Mouse (Mus musculus) urinary bladder, postnatal 10 days (tissue): Measurements from ENCODE around the gene Zfp689.
"Not testable (repeated sequence)": the region's sequence is repeated elsewhere in the genome, so short reads cannot be mapped to it uniquely, and the experiment has no call there.

Experiments
- DNase-seq: peaks from one replicate; pipeline ENCODE4 v3.0.0; 2022; ENCODE audit warnings: low spot score

Zfp689 gene

DNA sequence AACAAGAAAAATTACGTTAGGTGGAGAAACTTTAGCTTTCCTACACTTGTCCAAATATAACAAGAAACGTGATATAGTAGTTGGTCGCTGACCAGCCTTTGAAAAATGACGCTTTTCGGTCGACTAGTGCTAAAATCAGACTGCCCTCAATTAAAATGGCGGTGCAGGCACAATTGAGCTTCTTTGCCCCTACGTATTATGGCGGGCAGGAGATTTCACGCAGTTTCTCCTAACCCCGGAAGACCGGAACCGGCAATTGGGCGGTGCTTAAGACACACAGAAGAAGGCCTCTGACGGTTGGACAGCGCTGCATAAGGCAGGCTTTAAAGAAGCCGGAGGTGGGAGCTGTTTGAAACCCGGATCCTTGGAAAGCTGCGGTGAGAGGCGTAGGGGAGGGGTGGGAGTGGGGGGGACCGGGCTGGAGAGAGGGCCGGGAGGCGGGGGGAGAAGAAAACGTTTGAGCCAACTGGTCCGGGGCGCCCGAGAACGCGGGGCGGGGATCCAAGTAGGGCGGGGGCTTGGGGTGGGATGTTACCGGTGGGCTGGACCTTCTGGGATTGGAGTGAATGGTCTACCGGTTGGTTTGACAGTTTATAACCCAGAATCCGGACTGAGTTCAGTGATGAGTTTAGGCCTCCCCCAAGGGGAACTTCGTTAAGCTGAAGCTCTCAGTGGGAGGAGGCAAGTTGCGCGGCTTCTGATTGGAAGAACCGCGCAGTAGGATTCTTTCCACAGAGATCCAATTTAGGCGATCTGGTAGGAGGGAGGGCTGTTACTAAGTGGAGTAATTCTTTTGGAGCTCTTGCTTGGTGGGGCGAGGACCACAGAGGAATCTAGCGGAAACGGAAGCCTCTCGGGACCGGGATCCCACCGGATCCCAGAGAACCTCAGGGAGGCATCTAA lies 22.0 kb upstream of the Zfp689 start:
- peak; percentile 42 for DNase-seq

DNA sequence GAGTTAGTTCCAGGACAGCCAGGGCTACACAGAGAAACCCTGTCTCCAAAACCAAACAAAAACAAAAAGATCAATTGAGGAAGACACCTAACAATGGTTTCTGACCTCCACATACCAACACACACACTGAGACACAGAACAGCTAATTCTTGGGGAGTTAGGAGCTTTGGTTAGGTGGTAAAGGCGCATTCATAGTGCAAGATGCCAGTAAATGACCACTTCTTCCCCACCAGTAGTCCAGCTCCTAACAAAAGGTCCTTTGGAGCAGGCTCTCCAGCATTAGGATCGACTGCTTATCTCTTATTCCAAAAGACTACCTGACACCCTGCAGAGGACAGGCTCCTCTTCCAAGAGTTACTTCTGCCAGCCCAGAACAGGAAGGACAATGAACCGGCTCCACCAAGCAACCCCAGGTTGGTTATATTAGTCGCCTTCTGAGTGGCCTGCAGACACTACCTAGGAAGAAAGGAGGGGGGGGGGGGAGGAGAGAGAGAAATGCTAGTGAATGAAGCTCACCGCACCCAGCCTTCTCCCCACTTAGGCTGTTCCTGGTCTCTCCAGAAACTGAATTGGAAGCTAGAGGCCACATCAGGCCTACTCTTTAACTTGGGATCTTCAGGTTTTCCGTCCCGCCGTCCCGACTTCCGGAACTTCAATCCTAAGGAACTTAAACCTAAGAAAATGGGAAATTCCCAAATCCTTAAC lies 21.2 kb upstream of the Zfp689 start:
- no peak for DNase-seq

DNA sequence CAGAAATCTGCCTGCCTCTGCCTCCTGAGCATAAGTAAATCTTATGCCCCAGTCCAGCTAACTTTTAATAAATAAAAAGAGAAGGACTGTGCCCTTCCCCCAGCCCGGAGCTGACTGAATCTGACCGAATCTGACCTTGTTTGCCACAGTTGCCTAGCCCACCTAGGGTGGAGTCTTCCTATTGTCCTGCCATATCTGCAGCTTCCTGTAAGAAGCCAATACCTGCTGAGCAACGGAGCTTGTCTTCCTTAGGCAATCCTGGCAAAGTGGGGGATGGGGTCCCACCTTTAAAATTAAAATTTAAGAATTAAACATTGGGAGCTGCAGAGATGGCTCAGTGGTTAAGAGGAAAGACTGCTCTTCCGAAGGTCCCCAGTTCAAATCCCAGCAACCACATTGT lies 17.6 kb upstream of the Zfp689 start:
- DNase-seq, result no peak

DNA sequence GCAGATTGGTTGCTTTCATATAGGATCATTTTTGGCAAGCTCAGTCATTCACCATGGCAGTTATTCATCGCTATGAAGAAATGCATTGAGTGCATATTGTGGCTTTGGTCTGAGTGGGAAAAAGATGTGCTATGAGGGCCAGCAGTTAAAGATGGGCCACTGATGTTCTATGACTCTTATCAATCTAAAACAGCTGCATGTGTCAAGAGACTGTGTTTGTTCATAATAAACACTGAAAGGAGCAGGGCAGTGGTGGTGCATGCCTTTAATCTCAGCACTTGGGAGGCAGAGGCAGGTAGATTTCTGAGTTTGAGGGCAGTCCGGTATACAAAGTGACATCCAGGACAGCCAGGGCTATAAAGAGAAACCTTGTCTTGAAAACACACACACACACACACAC lies 16.7 kb upstream of the Zfp689 start:
- DNase-seq, result not testable (repeated sequence)

DNA sequence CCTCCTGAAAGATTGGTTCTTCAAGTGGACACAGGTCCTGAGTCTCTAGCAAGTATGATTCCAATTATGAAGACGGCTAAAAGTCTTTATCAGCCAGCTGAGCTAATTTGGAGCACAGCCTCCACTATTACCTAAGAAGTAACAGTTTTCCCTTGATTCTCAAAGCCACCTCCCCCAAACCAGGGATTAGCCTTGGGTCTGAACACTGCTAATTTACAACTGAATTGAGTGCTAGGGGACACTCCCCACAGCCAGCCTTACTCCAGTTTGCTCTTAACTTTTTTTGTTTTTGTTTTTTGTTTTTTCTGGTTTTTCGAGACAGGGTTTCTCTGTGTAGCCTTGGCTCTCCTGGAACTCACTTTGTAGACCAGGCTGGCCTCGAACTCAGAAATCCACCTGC lies 16.2 kb upstream of the Zfp689 start:
- no peak for DNase-seq

DNA sequence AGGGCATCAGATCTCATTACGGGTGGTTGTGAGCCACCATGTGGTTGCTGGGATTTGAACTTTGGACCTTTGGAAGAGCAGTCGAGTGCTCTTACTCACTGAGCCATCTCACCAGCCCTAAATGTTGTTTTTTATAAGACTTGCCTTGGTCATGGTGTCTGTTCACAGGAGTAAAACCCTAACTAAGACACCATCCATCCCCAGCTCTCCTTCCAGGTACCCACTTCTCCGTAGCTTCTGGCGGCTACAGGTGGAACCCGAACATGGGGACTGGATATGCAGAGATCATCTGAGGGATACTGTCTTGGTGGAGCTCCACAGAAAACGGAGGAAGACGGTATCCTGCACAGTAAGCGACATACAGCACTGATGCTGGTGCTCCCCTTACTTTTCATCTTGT lies 10.4 kb upstream of the Zfp689 start, which contains the start of gene Prr14:
TSS of gene Prr14 (plus strand) at position 301 of the 400 bp plus-strand sequence.
- DNase-seq, result not testable (repeated sequence)

DNA sequence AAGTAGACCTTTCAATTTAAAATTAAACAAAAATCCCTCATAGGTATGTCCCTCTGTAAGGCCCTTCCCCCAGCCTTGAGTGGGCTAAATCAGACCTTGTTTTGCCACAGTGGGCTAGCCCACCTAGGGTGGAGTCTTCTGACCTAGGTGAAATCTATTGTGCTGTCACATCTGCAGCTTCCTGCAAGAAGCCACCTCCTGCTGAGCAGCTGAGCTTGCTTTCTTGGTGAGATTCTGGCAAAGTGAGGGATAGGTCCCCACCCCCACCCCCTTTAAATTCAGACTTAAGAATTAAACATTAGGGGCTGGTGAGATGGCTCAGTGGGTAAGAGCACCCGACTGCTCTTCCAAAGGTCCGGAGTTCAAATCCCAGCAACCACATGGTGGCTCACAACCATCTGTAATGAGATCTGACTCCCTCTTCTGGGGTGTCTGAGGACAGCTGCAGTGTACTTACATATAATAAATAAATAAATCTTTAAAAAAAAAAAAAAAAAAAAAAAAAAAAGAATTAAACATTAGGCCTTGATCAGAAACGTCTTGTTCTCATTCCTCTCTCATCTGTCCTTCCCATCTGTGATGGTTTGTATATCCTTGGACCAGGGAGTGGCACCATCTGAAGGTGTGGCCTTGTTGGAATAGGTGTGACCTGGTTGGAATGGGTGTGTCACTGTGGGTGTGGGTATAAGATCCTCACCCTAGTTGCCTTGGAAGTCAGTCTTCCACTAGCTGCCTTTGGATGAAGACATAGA lies 9.6 kb upstream of the Zfp689 start:
- not testable (repeated sequence) for DNase-seq

DNA sequence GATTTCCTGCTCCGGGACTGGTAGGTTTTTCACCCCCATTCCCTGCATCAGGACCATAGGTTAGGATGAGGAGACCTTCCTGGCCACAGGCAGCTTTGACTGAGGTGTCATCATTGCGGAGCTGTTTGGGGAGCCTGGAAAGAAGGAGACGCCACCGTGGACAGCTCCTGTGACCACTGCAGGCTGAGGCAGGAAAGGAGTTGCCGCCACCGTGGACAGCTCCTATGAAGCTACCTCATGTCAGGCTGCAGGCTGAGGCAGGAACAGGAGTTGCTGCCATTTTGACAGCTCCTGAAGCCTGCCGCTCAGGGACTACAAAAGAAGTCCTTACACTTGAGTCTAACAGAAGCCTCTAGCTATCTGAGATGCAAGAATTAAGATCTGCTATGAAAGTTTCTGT lies 5.9 kb upstream of the Zfp689 start:
- DNase-seq, result no peak

DNA sequence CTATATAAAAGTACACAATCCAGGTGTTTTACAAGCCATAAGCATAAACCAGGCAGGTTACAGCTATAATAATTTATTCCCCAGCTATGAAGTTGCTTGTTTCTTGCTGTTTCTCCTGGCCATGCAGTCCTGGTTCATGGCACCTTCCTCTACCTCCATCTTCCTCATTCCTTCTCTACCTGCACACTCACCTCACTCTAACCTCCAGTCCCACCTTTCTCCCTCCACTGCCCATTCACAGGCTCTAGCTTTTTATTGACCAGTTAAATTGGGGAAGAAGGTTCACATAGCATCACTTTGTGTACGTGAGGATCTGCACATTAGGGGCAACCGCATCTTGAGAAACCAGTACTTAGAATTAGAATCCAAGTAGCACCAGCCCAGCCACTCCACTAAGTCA lies 4.1 kb upstream of the Zfp689 start:
- no peak for DNase-seq

DNA sequence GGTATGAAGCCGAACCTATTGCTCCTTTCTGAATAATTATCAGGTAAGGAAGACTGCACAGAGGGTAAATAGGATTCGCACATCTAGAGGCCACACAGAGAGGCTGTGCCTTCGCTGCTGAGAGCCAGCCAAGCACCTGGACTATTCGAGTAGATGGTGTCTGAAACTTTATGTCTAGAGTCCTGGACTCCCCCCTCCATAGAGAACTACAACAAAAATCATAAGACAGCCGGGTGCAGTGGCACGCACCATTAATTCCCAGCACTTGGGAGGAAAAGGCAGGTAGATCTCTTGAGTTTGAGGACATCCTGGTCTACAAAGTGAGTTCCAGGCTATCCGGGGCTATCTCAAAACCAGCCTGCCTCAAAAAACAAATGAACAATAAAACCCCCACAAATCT lies 1.0 kb upstream of the Zfp689 start:
- DNase-seq, result no peak

DNA sequence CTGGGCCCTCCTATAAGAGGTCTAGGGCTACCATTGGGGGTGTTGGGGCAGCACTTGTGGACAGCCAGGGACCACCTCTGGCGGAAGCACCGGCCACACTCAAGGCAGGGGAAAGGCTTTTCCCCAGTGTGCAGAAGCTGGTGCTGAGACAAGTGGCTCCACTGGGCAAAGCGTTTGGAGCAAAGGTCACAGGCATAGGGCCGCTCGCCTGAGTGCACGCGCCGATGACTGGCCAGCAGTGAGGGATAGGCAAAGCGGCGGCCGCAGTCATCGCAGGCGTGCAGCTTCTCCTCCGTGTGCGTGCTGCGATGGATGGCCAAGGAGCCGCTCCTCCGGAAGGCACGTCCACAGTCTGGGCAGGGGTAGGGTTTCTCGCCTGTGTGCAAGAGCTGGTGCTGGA lies 5.0 kb downstream of the Zfp689 start:
- DNase-seq, result no peak

DNA sequence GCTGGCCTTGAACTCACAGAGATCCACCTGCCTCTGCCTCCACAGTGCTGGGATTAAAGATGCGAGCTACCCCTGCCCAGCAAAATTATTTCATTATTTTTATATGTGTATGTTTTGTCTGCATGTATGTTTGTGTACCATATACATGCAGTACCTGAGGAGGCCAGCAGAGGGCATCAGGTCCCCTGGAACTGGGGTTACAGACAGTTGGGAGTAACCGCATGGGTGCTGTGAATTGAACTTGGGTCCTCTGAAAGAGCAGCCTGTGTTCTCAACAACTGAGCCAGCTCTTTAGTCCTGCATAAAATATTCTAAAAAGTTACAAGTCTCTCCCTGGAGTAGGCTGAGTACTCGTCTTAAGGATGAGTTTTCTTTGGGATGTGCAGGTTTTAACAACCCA lies 11.2 kb downstream of the Zfp689 start:
- no peak for DNase-seq

DNA sequence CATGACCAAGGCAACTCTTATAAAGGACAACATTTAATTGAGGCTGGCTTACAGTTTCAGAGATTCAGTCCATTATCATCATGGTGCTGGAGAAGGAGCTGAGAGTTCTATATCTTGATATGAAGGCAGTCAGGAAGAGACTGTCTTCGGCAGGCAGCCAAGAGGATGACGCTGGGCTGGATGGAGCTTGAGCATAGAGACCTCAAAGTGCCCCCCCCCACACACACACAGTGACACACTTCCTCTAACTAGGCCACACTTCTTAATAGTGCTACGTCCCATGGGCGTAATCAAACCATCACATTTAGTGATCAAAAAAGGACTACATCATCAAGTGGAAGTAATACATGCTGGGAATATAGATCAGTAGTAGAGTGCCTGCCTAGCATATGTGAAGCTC lies 13.8 kb downstream of the Zfp689 start:
- DNase-seq, result no peak

DNA sequence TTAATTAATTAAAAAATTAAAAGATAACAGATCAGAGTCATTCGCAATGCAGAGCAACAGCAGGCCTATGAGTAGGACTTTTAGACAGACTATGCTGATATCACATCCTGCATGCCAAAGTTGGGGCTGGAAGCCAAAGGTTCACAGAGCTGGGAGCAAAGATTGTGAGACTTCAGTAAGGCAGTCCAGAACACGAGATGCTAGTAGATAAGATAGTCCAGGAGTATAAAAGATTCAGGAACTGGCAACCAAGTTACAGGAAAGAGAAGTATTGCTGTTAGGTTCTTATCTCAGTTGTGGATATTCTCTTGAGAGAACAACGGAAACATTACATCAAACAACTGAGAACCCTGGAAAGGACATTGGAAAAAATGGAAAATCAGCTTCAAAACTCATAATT lies 22.6 kb downstream of the Zfp689 start:
- DNase-seq, result no peak

DNA sequence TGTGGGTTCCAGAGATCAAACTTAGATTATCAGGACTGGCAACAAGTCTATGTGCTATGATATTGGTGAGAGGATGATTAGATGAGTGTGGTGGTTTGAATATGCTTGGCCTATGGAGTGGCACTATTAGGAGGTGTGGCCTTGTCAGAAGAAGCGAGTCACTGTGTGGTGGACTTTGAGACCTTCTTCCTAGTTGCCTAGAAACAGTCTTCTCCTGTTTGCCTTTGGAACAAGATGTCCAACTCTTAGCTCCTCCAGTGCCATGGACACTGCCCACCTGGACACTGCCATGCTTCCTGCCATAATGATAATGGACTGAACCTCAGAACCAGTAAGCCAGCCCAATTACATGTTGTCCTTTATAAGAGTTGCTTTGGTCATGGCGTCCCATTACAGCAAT lies 23.0 kb downstream of the Zfp689 start:
- DNase-seq, result no peak

DNA sequence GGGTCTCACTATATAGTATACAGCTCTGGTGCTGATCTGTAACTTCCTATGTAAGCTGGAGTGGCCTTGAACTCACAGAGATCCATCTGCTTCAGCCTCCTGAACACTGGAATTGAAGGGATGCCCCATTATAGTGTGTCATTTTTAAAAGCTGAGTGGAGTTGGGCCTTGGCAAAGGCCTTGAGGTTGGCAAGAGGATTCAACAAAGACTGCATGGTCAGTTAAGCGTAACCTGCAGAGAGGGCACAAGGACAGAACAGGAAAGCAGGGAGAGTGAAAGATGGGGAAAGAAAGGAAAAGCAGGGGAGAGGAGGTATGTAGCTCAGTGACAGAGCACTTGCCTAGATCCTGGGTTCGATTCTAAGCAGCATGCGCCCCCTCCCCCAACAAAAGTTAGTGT lies 23.7 kb downstream of the Zfp689 start:
- DNase-seq, result no peak

DNA sequence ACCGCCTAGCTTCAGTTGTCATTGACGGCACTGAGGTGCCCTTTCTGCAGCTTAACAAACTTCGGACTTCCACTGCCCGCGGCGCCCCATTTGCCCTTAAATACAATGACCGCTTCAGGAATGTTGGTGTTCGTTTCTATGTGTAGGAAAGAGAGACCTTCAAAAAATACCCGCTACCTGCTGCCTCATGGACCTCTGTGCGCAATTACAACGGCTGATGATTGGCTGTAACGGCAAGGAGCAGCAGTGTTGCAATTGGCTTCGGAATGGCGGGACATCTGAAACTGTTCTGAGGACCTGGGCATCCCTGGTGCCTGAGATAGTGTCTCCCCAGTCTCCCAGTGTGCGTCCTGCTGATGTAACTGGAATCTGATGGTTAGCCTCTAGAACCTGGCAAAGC lies 26.7 kb downstream of the Zfp689 start:
- DNase-seq, result no peak

DNA sequence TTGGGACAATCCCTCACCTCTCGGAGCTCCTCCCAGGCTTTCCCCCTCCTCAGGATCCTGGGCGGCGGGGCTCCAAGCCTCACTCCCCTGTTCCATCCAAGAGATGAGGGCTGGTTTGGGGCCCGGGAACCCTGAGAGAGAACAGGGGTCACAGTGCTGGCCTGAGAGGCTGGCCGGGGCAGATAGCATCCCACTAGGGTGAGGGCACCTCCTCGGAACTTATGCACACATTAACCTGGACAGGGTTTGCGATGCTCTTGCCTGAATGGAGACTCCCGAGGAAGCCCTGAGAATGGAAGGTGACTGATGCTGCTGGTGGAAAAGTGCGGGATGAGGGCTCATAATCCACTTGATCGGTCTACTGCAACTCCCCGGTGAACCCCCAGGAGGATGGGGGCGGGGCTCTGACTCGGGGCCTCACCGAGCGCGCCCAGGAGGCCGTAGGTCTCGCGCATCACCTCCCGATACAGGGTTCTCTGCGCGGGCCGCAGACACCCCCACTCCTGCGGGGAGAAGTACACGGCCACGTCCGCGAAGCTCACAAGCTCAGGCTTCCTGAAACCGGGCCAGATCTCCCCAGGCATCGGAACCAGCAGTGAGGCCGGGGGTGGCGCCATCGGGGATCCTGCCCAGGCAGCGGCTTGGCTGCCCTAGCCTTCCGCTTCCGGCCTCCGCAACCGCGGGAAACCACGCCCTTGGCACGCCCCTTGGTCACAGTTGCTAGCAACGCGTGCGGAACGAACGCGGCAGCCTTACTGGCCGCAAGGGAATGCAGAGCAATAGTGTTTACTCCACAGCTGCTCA lies 27.4 kb downstream of the Zfp689 start, which contains the start of gene Zfp688:
TSS of gene Zfp688 (minus strand) at position 681 of the 804 bp plus-strand sequence.
- peak; percentile 83 for DNase-seq

DNA sequence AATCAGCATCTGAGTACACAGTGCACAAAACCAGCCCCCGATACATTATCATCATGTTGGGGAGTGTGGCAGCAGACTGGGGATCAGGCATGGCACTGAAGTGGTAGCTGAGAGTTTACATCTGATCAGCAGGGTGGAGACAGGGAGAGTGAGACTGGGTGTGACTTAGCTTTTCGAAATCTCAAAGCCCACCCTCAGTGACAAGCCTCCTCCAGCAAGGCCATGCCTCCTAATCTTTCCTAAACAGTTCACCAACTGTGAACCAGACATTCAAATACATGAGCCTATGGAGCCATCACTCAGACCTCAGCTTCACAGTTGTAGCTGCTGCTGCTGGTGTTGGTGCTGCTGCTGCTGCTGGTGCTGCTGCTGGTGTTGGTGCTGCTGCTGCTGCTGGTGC lies 37.5 kb downstream of the Zfp689 start:
- DNase-seq, result no peak

DNA sequence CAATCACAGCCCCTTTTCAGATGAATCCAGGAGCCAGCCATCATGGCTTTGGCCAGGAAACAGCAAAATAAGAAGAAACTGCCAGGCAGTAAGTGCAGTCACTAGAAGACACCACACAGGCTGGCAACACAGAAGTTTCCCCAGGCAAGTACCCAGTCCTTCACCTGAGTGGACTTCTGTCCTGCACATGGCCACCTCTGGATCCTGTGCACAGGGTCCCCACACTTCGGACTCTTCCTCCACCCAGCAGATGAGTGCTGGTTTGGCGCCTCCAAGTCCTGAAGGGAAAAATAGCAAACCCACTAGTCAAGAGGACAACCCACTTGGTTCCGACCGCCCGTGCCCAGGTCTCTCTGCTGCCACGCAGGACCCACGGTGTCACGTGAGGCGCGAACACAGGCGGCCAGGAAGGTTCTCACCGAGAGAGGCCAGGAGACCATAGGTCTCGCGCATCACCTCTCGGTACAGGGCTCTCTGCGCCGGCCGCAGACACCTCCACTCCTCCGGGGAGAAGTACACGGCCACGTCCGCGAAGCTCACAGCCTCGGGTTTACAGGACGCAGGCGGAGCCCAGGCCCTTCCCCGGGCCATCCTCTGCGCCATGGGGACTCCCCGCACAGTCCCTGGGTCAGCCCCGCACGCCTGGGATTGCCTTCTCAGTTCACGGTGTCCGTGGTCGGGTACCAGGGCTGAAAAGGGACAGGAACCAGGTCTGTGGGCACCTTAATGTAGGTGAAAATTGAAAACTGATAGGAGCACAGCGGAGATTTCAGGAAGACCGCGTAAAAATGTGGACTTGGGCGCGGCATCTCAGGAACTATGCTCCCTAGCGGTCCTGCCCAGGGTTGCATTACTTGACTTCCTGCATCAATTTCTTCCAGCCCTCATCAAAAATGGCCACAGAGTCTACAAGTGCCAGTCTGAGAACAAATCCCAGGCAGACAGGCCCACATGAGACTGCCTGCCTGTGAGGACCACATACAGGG lies 42.7 kb downstream of the Zfp689 start, which contains the start of gene Zfp764:
TSS of gene Zfp764 (minus strand) at position 821 of the 986 bp plus-strand sequence.
- DNase-seq, result not testable (repeated sequence)
